Mouse (Mus musculus) embryonic stem cell, embryonic (primary cell): ENCODE data around the gene Tyro3.

Source experiments
- CTCF ChIA-PET, 4 experiments: fragments of 300-600 bp in 2 of 4; fragments of 350-600 bp in 2 of 4; sonication (Branson Sonifier 250); formaldehyde crosslinking; loops; one replicate each; lab custom pipeline; 2022; ENCODE audit warnings: inconsistent platforms in 2 of 4; lab: Charles Lee
- POLR2A ChIA-PET, 4 experiments: fragments of 300-600 bp in 2 of 4; fragments of 350-600 bp in 2 of 4; sonication (Branson Sonifier 250); formaldehyde crosslinking; loops; one replicate each; lab custom pipeline; 2022; ENCODE audit warnings: antibody characterized with exemption in 4 of 4, inconsistent platforms in 1 of 4; lab: Charles Lee

Gene Tyro3

DNA sequence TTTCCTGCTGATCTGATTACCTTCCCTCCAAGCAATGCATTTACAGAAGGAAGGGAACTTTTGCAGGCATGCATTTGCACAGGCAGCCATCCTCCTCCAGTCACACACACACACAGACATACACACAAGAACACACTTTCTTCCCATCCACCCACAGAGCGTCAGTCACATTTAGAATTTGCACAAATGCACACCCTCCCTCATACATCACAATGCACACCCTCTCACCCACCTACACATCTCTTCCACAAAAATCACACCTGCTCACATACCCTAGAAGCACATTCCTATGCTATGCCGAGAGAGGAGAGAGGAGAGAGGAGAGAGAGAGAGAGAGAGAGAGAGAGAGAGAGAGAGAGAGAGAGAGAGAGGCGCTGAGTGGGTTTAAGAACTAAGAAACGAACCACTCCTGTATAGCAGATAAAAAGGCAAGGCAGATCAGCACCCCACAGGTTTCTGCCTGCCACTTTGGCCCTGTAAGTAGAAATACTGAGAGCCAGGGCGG, at the start of gene Tyro3:
Tyro3 (plus strand) TSS at position 455 of the 505 bp plus-strand sequence.
- POLR2A ChIA-PET = interaction anchor here in 1 of 4 experiments (0.8 to 8.1 kb wide), 7 partner anchors 7 to 711 kb away, joined by 3 to 63 read pairs (median 11); partner anchors contain the start of gene Rpap1
- CTCF ChIA-PET = interaction anchor here in 3 of 4 experiments (0.6 to 2.1 kb wide), 5 partner anchors 10 to 610 kb away, joined by 3 to 4 read pairs (median 4); partner anchors contain the start of gene Rpap1 (in 2 of the 3)

DNA sequence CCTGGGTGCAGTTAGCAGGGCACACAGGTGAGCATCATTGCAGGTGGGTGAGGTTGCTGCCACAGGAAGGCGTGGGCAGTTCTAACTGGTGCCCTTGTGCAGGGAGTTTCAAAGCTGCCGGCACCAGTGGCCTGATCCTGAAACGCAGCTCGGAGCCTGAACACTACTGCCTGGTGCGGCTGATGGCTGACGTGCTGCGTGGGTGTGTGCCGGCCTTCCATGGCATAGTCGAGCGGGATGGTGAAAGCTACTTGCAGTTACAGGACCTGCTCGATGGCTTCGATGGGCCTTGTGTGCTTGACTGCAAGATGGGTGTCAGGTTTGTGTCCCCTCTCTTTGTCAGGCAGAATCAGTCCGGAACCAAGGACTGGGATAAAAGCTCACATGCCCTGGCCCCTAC, 48.3 kb upstream of the Tyro3 start:
- CTCF ChIA-PET = no interaction called here

DNA sequence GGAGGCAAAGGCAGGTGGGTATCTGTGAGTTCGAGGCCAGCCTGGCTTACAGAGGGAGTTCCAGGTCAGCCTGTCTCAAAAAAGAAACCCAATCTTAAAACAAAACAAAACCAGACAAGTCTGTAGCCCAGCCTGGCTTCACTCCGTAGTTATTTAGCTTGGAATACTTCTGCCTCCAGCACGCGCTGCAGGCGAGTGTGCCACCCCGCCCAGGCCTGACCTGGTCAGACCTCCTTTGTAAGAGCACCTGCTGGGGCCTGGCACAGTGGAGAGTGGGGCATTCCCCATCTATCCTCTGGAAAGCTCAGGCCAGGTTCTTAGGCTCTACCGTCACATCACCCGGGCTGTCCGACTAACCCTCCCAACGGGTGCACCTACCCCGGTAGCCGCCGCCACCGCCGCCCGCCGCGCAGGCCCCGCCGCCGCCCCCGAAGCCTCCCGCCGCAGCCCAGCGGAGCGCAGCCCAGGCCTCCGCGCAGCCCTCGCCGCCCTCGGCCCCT, 39.9 kb upstream of the Tyro3 start:
- POLR2A ChIA-PET = interaction anchor here in 3 of 4 experiments (0.5 to 5.7 kb wide), 15 partner anchors 8 to 212 kb away, joined by 3 to 38 read pairs (median 4); partner anchors contain the start of genes Itpka (in 2 of the 3) and Rpap1 (in 1 of the 3)
- CTCF ChIA-PET = interaction anchor here in 1 of 4 experiments (0.6 kb wide), 1 partner anchor 13 kb away, joined by 4 read pairs; no protein-coding TSS in a partner anchor

More for the DNA sequence above, 48.3 kb upstream of the Tyro3 start:
- POLR2A ChIA-PET = interaction anchor here in 3 of 4 experiments (0.7 to 2.2 kb wide), 10 partner anchors 8 to 124 kb away, joined by 3 to 8 read pairs (median 4); partner anchors contain the start of genes Ltk (in 2 of the 3), Rpap1 (in 1 of the 3) and Rtf1 (in 1 of the 3)

GRCm38 (mm10) chr2:119758101-119758843, 39.3 kb upstream of the Tyro3 start:
- CTCF ChIA-PET = interaction anchor here in 1 of 4 experiments (0.6 kb wide), 3 partner anchors 14 to 121 kb away, joined by 3 to 4 read pairs (median 3); no protein-coding TSS in a partner anchor
- POLR2A ChIA-PET = interaction anchor here (0.5 to 5.7 kb wide), 20 partner anchors 9 to 291 kb away, joined by 3 to 38 read pairs (median 4); partner anchors contain the start of genes Itpka (in 2 of the 4) and Rpap1 (in 1 of the 4)

DNA sequence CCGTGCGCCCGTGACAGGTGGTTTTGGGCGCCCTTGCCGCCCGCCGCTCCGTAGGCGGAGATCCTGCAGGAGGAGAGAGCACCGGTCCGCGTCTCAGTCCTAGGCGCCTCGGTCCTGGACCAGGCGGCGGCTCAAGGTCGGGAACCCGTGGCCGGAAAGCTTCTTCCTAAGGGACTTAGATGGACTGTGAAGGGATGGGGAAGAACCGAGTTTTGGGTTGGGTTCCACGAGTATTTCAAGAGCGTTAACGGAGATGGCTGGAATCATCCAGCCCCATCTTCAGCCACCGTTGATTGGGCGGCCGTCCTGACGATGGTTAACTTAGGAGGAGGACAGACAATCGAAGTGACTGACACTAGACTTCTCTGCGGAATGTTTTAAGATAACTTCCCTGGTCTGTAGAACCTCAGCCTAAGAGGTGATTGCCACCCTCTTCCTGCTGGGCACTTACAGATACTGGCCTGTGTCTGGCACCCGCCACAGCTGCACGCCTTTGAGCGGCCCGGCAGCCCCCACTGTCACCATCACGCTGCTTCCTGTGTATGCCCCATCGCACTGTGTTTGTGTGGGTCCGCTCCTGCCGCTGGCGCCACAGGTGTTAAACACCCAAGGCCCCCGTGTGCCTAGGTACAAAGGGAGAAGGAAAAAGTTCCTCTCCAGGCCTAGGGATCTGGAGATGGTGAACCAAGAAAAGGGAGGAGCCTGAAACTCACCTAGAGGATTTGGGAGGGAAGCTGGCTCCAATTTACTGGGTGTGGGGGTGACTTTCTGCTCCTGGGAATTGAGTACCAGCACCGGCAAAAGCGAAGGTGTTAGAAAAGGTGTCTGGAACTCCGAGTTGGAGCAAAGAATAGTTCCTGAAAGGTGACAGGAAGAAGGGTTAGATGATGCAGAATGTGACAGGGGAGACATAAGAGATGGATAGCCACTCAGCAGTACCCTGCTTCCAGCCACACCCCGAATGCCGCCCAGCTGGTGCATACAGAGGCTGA, 38.4 kb upstream of the Tyro3 start:
- CTCF ChIA-PET = interaction anchor here (0.6 to 1.6 kb wide), 5 partner anchors 14 to 141 kb away, joined by 3 to 4 read pairs (median 3); partner anchors contain the start of gene Oip5 (in 1 of the 4)
- POLR2A ChIA-PET = interaction anchor here in 2 of 4 experiments (0.7 to 5.7 kb wide), 30 partner anchors 9 to 292 kb away, joined by 3 to 38 read pairs (median 4); partner anchors contain the start of genes Itpka (in 2 of the 2), Rpap1 (in 2 of the 2) and Mga (in 1 of the 2)

DNA sequence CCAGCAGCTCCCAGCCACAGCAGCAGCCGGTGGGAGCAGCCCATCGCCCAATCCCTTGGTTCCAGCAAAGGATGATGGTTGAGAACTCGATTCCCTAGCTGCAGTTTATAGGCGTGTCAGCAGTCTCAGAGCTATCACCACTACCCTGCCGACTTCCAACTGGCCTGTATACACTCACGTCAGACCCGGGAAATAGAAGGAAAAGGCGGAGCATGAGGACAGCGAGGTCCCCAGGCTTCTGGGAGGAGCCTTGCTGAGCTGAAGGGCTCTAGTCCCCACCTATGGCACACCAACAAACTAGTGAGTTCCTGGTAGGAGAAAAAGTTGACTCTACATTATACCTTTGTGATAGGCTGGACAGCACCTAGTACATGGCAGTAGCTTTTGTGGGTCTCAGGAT, 37.3 kb upstream of the Tyro3 start, which contains the start of gene Ltk:
Ltk (minus strand) TSS at position 181 of the 400 bp plus-strand sequence.
- ChIA-PET POLR2A (interaction anchor here in 3 of 4 experiments (0.8 to 5.7 kb wide), 26 partner anchors 11 to 148 kb away, joined by 3 to 38 read pairs (median 4); partner anchors contain the start of genes Itpka (in 2 of the 3), Rpap1 (in 2 of the 3) and Mga (in 1 of the 3)), CTCF (interaction anchor here in 3 of 4 experiments (0.5 to 1.6 kb wide), 4 partner anchors 15 to 460 kb away, joined by 3 to 4 read pairs (median 3); no protein-coding TSS in a partner anchor)

- ChIA-PET POLR2A (interaction anchor here in 1 of 4 experiments (0.7 to 5.7 kb wide), 5 partner anchors 9 to 41 kb away, joined by 3 to 38 read pairs (median 4); partner anchors contain the start of gene Itpka), CTCF (no interaction called here)
These were observed 35.3 kb upstream of the Tyro3 start for GRCm38 (mm10) chr2:119762276-119762675.

DNA sequence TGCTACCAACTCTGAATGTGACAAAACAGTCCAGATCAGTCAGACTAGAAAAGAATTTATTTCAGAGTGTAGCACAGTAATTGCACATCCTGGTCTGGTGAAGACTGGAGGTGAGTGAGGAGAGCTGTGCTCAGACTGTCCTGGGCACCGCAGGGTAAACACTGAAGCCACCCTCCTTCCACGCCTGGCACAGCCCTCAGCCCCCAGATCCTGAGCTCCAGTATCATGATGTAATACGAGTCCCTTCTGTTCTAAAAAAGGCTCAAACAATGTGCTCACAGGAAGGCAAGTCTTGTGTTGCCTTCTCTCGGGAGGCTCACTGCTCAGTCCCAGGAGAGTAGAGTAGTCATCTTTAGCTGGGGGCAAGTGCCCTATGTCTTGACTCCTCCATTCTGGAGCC, 33.6 kb upstream of the Tyro3 start:
- CTCF ChIA-PET = no interaction called here

GRCm38 (mm10) chr2:119767246-119767645, 30.3 kb upstream of the Tyro3 start:
- POLR2A ChIA-PET = interaction anchor here in 2 of 4 experiments (0.9 to 2.1 kb wide), 10 partner anchors 9 to 129 kb away, joined by 3 to 6 read pairs (median 4); partner anchors contain the start of gene Mga (in 1 of the 2)
- CTCF ChIA-PET = interaction anchor here (0.5 to 1.8 kb wide), 15 partner anchors 16 to 298 kb away, joined by 3 to 8 read pairs (median 3); partner anchors contain the start of genes Itpka (in 1 of the 4) and Rpap1 (in 1 of the 4)

More for the DNA sequence above, 33.6 kb upstream of the Tyro3 start:
- POLR2A ChIA-PET = interaction anchor here in 2 of 4 experiments (0.7 to 1.8 kb wide), 10 partner anchors 11 to 72 kb away, joined by 3 to 5 read pairs (median 3); partner anchors contain the start of genes Itpka (in 1 of the 2) and Rpap1 (in 1 of the 2)

DNA sequence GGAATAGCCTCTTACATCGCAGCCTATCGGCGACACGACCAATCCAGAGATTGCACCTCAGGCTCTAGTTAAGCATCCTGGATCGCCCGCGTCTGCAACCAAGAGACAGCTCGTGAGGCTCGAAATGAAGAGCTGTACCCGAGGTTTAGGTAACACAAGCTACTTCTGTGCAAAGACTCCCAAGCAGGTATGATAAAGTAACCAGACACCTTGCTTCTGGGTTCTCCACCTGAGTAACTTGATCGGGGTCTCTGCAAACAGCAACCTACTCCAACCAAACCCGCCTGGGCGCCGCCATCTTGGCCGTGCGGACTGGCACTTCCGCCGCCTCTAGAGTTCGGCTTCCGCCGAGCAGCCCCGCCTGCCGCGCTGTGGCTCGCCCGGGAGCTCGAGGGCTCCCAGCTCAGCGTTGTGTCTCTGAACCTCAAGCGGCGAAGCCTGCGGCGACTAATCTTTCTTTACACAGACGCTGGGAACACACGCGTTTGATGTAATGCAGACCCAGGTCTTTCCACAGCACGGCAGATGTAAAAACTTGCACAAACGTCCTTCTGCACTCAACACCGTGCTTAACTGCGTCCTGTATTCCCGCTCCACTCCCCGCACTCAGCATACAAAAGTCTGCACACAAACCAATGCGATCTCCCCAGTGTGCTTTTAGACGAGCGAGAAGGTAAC, 10.2 kb upstream of the Tyro3 start, which contains the start of gene Rpap1:
Rpap1 (minus strand) TSS at position 332 of the 678 bp plus-strand sequence.
- POLR2A ChIA-PET = interaction anchor here (0.6 to 3.2 kb wide), 67 partner anchors 9 to 381 kb away, joined by 3 to 49 read pairs (median 4); partner anchors contain the start of genes Mga (in 3 of the 4), Ino80 (in 1 of the 4), Ltk (in 1 of the 4) and Mapkbp1 (in 1 of the 4)
- CTCF ChIA-PET = interaction anchor here (0.5 to 1.3 kb wide), 10 partner anchors 10 to 461 kb away, joined by 3 to 6 read pairs (median 3); partner anchors contain the start of gene Tyro3 (in 1 of the 4)

- CTCF ChIA-PET = interaction anchor here (0.7 to 2.1 kb wide), 9 partner anchors 9 to 66 kb away, joined by 3 to 15 read pairs (median 4); no protein-coding TSS in a partner anchor
- POLR2A ChIA-PET = interaction anchor here in 3 of 4 experiments (0.6 to 2.1 kb wide), 43 partner anchors 9 to 479 kb away, joined by 3 to 14 read pairs (median 4); partner anchors contain the start of genes Gm28042 (in 1 of the 3), Jmjd7 (in 1 of the 3), Ltk (in 1 of the 3) and Tyro3 (in 1 of the 3)
These were observed 7.5 kb upstream of the Tyro3 start for GRCm38 (mm10) chr2:119789996-119790395.

- POLR2A ChIA-PET = interaction anchor here (0.6 to 8.1 kb wide), 45 partner anchors 8 to 789 kb away, joined by 3 to 63 read pairs (median 4); partner anchors contain the start of genes Rpap1 (in 4 of the 4), Mga (in 2 of the 4) and Ndufaf1 (in 2 of the 4)
These were observed 854 bp downstream of the Tyro3 start for GRCm38 (mm10) chr2:119798246-119798927.

DNA sequence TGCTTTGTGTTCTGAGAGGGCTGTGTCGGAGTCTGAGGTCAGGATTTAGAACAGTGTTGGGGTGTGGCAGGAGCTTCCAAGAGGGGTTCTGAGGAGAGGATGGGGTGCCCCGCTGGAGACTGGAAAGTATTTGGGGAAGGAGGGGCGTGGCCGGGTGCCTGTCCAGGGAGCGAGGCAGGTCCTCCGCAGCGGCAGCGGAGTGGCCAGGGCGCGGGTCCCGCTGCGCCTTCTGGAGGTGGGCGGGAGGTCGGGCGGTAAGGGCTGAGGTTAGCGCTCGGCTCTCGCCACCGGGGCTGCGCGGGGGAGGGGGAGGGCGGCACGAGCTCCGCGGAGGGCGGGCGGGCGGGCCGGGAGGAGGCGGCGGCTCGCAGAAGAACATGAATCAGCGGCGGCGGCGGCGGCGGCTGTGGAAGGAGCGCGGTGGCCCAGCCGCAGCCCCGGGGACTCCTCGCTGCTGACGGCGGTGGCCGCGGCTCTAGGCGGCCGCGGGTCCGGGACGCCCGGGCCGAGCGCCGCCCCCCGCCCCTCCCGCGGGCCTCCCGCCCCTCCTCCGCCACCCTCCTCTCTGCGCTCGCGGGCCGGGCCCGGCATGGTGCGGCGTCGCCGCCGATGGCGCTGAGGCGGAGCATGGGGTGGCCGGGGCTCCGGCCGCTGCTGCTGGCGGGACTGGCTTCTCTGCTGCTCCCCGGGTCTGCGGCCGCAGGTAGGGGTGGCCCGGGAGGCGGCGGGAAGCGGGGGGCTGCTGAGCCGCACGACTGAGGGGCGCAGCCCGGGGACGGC, 1.8 kb downstream of the Tyro3 start:
- ChIA-PET POLR2A (interaction anchor here (0.6 to 8.1 kb wide), 43 partner anchors 7 to 277 kb away, joined by 3 to 63 read pairs (median 4); partner anchors contain the start of genes Rpap1 (in 4 of the 4) and Mga (in 1 of the 4)), CTCF (interaction anchor here (0.6 to 2.1 kb wide), 16 partner anchors 9 to 265 kb away, joined by 3 to 15 read pairs (median 4); partner anchors contain the start of genes Rpap1 (in 3 of the 4) and Mapkbp1 (in 1 of the 4))

More at GRCm38 (mm10) chr2:119798246-119798927, 854 bp downstream of the Tyro3 start:
- CTCF ChIA-PET = interaction anchor here in 3 of 4 experiments (0.6 to 2.1 kb wide), 19 partner anchors 9 to 611 kb away, joined by 3 to 15 read pairs (median 3); partner anchors contain the start of genes Rpap1 (in 3 of the 3), Mapkbp1 (in 1 of the 3) and Mga (in 1 of the 3)
